Mouse (Mus musculus) cerebellum, adult 11-12 months (tissue): ENCODE results near the gene Adgrf5.

Experiments used
- DNase-seq: peaks from one replicate; pipeline ENCODE4 v3.0.0; 2022

Gene Adgrf5

GRCm38 (mm10) chr17:43386331-43386730 is 26.1 kb downstream of the Adgrf5 start:
- DNase-seq: no peak

- DNase-seq: no peak
Measured at GRCm38 (mm10) chr17:43387171-43387570, 26.9 kb downstream of the Adgrf5 start.

- DNase-seq: no peak
Measured at GRCm38 (mm10) chr17:43389256-43389655, 29.0 kb downstream of the Adgrf5 start.

GRCm38 (mm10) chr17:43392191-43392590 is 31.9 kb downstream of the Adgrf5 start:
- DNase-seq: no peak

GRCm38 (mm10) chr17:43393669-43394068 is 33.4 kb downstream of the Adgrf5 start:
- DNase-seq: no peak

GRCm38 (mm10) chr17:43395400-43396258 is 35.4 kb downstream of the Adgrf5 start:
- no peak for DNase-seq

- no peak for DNase-seq
Measured at GRCm38 (mm10) chr17:43398612-43399011, 38.4 kb downstream of the Adgrf5 start.

GRCm38 (mm10) chr17:43399151-43399550 is 38.9 kb downstream of the Adgrf5 start:
- no peak for DNase-seq

GRCm38 (mm10) chr17:43400483-43400882 is 40.2 kb downstream of the Adgrf5 start:
- no peak for DNase-seq

GRCm38 (mm10) chr17:43403851-43404250 is 43.6 kb downstream of the Adgrf5 start:
- DNase-seq: no peak

GRCm38 (mm10) chr17:43404408-43404807 is 44.2 kb downstream of the Adgrf5 start:
- no peak for DNase-seq

GRCm38 (mm10) chr17:43406321-43406720 is 46.1 kb downstream of the Adgrf5 start:
- no peak for DNase-seq

- no peak for DNase-seq
Measured at GRCm38 (mm10) chr17:43407548-43407947, 47.3 kb downstream of the Adgrf5 start.

- no peak for DNase-seq
Measured at GRCm38 (mm10) chr17:43413182-43413581, 52.9 kb downstream of the Adgrf5 start.

GRCm38 (mm10) chr17:43419204-43419603 is 59.0 kb downstream of the Adgrf5 start:
- DNase-seq: no peak

GRCm38 (mm10) chr17:43420381-43420780 is 60.1 kb downstream of the Adgrf5 start:
- no peak for DNase-seq

- DNase-seq: no peak
Measured at GRCm38 (mm10) chr17:43423953-43424352, 63.7 kb downstream of the Adgrf5 start.

GRCm38 (mm10) chr17:43431692-43432091 is 71.4 kb downstream of the Adgrf5 start:
- no peak for DNase-seq

GRCm38 (mm10) chr17:43434485-43434884 is 74.2 kb downstream of the Adgrf5 start:
- no peak for DNase-seq

- no peak for DNase-seq
Measured at GRCm38 (mm10) chr17:43451216-43451615, 91.0 kb downstream of the Adgrf5 start.

- DNase-seq: peak; percentile 15
Measured at GRCm38 (mm10) chr17:43458598-43458997, 98.3 kb downstream of the Adgrf5 start.

- no peak for DNase-seq
Measured at GRCm38 (mm10) chr17:43459737-43460230, 99.5 kb downstream of the Adgrf5 start.

- DNase-seq: peak; percentile 9
Measured at GRCm38 (mm10) chr17:43460245-43461181, 100.3 kb downstream of the Adgrf5 start.
